Mouse (Mus musculus) macrophage (primary cell): Measurements from ENCODE around the gene Pttg1ip. TPM values are rescaled to one million over a fixed set of nuclear protein-coding genes. Genes with fewer than 3 reads are reported as not detected.

Experiments used
- H3K27ac ChIP-seq: fragments of 350-480 bp; formaldehyde crosslinking; 2 replicates; pipeline ENCODE4 v1.9.0; 2021
- H3K36me3 ChIP-seq: fragments of 350-480 bp; formaldehyde crosslinking; 2 replicates; pipeline ENCODE4 v1.9.0; 2021; ENCODE audit errors: inconsistent target
- H3K4me3 ChIP-seq: fragments of 350-480 bp; formaldehyde crosslinking; 2 replicates; pipeline ENCODE4 v1.9.0; 2021; ENCODE audit errors: inconsistent target
- H3K79me2 ChIP-seq: fragments of 350-480 bp; formaldehyde crosslinking; 2 replicates; pipeline ENCODE4 v1.9.0; 2021; ENCODE audit errors: inconsistent target
- WGBS: methylation state at CpG from one replicate; pipeline ENCODE4 v1.1.7; 2026; ENCODE audit warnings: inconsistent platforms; ENCODE audit not compliant: missing documents; 5-methylcytosine and 5-hydroxymethylcytosine counted together
- polyA plus RNA-seq: library from polyadenylated mRNA; stranded (reverse); fragments of 250-400 nt; gene quantifications from 3 replicates; pipeline ENCODE4 v1.2.4, GENCODE M21; 2018; ENCODE audit warnings: inconsistent platforms

The Pttg1ip gene
- polyA plus RNA-seq, 1 experiment from 2014 or later = 102 TPM

GRCm38 (mm10) chr10:77606855-77607254, 25.3 kb downstream of the Pttg1ip start:
- H3K27ac ChIP-seq = peak overlapping the region; percentile 76
- peak overlapping the region; percentile 70 for H3K4me3 ChIP-seq

GRCm38 (mm10) chr10:77607441-77607840, 25.9 kb downstream of the Pttg1ip start:
- Histone ChIP-seq H3K79me2 (peaks cover 59% of the 10 kb centered on the region), H3K36me3 (peaks cover 21% of the 10 kb centered on the region), H3K4me3 (peak overlapping the region; percentile 70), H3K27ac (peak overlapping the region; percentile 76)
- 22% methylated on average over 5 of the region's 5 CpGs for WGBS

More at GRCm38 (mm10) chr10:77606855-77607254, 25.3 kb downstream of the Pttg1ip start:
- 10% methylated on average over 7 of the region's 7 CpGs for WGBS
- peaks cover 53% of the 10 kb centered on the region for H3K79me2 ChIP-seq
- peaks cover 21% of the 10 kb centered on the region for H3K36me3 ChIP-seq

GRCm38 (mm10) chr10:77608589-77608988, 27.1 kb downstream of the Pttg1ip start:
- Histone ChIP-seq H3K27ac (no peak overlapping the region), H3K36me3 (peaks cover 21% of the 10 kb centered on the region), H3K79me2 (peaks cover 67% of the 10 kb centered on the region), H3K4me3 (no peak overlapping the region)
- 93% methylated on average over 8 of the region's 8 CpGs for WGBS

DNA sequence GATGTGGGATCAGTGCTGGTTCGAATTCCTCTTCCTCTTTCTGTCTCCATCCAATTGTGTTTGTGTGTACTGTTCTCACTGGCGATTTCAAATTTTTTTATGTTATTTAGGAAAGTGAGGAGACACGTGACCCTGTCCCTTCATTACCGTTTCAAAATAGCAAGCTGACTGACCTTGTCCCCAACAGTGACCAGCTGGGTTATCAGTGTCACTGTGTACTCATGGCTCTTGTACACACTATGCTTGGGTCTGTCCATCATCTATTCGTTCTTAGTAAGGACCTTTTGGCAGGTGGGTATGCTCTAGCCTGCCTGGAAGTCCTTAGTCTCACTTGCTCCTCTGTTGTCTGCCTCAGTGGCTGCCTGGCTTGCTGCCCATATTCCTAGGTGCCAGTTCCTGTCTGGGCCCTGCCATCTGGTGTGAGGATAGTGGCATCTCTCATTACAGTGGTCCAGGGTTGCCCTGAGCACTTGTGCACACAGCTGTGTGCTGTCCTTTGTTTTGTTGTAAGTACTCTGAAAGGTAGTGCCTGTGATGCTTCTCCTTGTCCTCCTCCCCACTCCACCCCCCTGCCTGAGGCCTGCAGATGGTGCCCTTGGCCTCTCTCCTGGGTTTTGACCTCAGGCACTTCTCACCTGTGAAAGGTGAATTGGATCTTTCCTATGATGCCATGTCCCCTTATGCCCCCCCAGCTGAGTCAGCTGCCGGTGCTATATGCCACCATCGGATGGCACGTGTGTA, 28.9 kb downstream of the Pttg1ip start:
- no peak overlapping the region for H3K4me3 ChIP-seq
- H3K36me3 ChIP-seq = peaks cover 21% of the 10 kb centered on the region
- WGBS = 82% methylated on average over 8 of the region's 8 CpGs
- no peak overlapping the region for H3K27ac ChIP-seq
- H3K79me2 ChIP-seq = peaks cover 79% of the 10 kb centered on the region

GRCm38 (mm10) chr10:77613409-77613808, 31.9 kb downstream of the Pttg1ip start:
- Histone ChIP-seq H3K4me3 (no peak overlapping the region), H3K36me3 (peaks cover 39% of the 10 kb centered on the region), H3K79me2 (peaks cover 63% of the 10 kb centered on the region), H3K27ac (peak overlapping the region; percentile 77)
- 54% methylated on average over 3 of the region's 3 CpGs for WGBS

DNA sequence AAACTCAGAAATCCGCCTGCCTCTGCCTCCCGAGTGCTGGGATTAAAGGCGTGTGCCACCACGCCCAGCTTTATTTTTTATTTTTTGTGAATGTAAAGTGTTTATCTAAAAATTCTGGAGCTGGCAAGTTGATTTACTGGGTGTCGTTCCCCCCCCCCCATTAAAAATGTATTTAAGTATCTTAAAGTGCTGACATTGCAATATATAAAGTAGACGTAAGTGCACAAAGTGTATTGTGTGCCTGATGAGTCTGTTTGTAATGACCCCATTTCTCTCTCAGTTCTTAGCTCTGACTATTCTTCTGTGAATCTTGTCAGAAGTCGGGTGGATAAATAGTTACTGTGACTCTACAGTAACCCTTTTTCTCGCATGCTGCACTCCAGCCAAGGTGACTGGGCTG, 34.1 kb downstream of the Pttg1ip start:
- H3K27ac ChIP-seq = no peak overlapping the region
- no peak overlapping the region for H3K4me3 ChIP-seq
- H3K36me3 ChIP-seq = peaks cover 30% of the 10 kb centered on the region
- 97% methylated on average over 7 of the region's 8 CpGs for WGBS
- peaks cover 40% of the 10 kb centered on the region for H3K79me2 ChIP-seq

DNA sequence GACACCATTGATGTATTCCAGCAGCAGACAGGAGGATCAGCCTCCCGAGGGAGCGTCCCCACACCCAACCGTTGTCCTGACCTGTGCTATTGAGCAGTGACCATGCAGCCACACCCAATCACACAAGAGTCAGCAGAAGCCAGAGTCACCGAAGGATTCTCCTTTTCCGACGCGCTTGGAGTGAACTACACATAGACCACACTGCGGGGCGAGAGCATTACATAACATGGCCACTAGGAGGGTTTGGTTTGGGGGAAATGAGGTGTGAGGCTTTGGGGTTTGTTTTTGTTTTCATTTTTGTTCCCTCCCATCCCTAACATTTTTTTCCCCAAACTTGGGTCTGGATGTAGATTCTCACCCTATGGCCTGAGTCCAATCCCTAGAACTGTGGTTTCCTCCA, 34.6 kb downstream of the Pttg1ip start:
- H3K79me2 ChIP-seq = peaks cover 35% of the 10 kb centered on the region
- peaks cover 25% of the 10 kb centered on the region for H3K36me3 ChIP-seq
- WGBS = 96% methylated on average over 9 of the region's 9 CpGs
- H3K4me3 ChIP-seq = no peak overlapping the region
- H3K27ac ChIP-seq = no peak overlapping the region

DNA sequence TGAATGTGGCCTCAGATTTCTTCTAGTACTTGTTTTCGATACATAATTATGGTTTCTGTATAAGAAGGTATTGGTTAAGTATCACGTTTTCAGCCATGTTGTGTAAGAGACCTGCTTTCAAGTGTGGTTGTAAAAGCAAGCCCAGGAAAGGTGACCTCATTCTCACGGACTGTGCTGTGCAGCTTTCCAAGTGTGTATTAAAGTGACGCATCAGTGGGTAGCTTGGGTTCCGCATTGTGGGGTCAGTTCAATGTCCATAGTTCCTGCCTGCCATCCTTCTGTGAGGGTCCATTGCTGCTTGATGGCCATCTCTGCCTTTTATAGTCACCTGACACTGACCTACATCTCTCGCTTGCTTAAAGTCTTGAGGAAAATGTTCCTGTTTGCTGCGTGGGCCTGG, 35.4 kb downstream of the Pttg1ip start:
- H3K79me2 ChIP-seq = peaks cover 28% of the 10 kb centered on the region
- no peak overlapping the region for H3K27ac ChIP-seq
- WGBS = 94% methylated on average over 5 of the region's 7 CpGs
- peaks cover 18% of the 10 kb centered on the region for H3K36me3 ChIP-seq
- no peak overlapping the region for H3K4me3 ChIP-seq

DNA sequence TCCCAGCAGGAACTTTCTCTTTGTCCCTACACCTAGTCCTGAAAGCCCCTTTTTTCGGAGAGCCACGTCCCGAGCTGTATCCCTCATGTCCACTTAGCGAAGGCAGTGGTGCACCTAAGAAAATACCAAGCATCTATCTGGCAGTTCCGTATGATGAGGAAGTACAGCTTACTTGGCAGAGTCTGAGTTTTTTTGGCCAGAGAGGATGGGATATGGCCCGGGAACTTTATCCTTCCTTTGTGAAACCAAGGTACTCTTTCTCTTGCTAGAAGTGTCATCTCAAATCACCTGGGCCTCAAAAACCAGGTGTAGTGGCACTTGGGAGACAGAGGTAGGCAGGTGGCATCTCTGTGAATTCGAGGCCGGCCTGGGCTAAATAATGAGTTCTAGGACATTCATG, 40.0 kb downstream of the Pttg1ip start:
- peaks cover 9% of the 10 kb centered on the region for H3K36me3 ChIP-seq
- H3K27ac ChIP-seq = peak overlapping the region; percentile 88
- H3K79me2 ChIP-seq = peaks cover 41% of the 10 kb centered on the region
- WGBS = 48% methylated on average over 8 of the region's 8 CpGs
- H3K4me3 ChIP-seq = peak overlapping the region; percentile 28; the same call in 1 of the 2 replicates

- H3K4me3 ChIP-seq = peak within 1 kb of the TSS; percentile 84
- 1% methylated on average over 85 of the region's 96 CpGs for WGBS
- H3K36me3 ChIP-seq = 0 out of 2 replicates have a peak, but pooled peaks cover 1% of the 10 kb centered on the region
- H3K27ac ChIP-seq = peak within 1 kb of the TSS; percentile 88
- peaks cover 49% of the 10 kb centered on the region for H3K79me2 ChIP-seq
These were observed 40.8 kb downstream of the Pttg1ip start, which contains the start of gene Ube2g2 for GRCm38 (mm10) chr10:77622055-77622988. Gene Ube2g2 (plus strand): TSS chr10:77622275.

GRCm38 (mm10) chr10:77623069-77623492, 41.6 kb downstream of the Pttg1ip start:
- peak overlapping the region; percentile 84 for H3K4me3 ChIP-seq
- 16% methylated on average over 8 of the region's 8 CpGs for WGBS
- H3K79me2 ChIP-seq = peaks cover 56% of the 10 kb centered on the region
- no peaks in the 10 kb centered on the region for H3K36me3 ChIP-seq
- peak overlapping the region; percentile 67 for H3K27ac ChIP-seq

DNA sequence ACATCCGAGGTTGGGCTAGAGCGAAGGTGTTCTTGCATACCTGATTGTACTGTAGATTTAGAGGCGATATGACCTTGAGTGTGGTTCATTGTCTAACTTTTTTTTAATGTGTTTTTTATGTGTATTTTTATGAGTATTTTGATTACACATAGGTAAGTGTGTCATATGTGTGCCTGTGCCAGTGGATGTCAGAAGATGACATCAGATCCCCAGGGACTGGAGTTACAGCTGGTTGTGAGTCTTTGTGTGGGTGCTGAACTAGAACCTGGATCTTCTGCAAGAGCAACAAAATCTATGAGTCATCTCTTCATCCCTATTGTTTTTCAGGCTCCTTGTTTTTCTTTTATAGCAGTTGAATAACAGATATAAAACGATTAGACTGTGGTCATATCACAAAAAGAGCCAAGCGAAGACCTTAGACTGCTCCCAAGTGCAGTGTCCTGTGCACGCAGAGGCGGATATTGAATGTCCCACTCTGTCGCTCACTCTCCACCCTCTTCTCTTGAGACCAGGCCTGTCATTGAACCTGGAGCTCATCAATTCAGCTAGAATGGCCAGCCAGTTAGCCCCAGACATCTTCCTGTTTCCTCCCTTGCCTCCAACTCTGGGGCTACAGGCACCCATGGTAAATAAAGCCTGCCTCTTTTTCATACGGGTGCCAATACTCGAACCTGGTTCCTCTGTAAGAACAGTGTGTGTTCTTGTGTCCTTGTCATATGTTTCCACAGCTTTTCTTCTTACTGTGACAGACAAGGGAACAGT, 42.3 kb downstream of the Pttg1ip start:
- H3K27ac ChIP-seq = peak overlapping the region; percentile 67; the same call in 1 of the 2 replicates
- no peaks in the 10 kb centered on the region for H3K36me3 ChIP-seq
- 92% methylated on average over 10 of the region's 10 CpGs for WGBS
- H3K79me2 ChIP-seq = peaks cover 64% of the 10 kb centered on the region
- H3K4me3 ChIP-seq = no peak overlapping the region

DNA sequence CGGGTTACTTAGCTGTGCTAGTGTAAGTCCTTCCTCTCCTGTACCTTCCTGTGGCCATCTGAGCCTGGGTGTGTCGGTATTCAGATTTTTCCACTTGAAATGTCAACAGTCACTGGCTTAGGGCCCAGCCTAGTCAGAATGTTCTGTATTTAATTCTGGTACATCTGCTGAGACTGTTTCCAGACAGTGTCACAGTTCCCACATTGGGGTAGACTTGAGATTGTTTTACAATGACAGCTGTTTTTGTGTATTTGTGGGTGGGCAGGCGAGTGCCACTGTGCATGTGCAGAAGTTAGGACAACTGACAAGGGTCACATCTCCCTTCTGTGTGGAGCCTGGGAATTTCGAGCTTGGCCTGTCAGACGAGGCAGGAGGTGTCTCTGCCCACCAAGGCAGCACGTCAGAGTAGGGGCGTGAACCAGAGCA, 43.1 kb downstream of the Pttg1ip start:
- no peak overlapping the region for H3K4me3 ChIP-seq
- H3K36me3 ChIP-seq = no peaks in the 10 kb centered on the region
- H3K79me2 ChIP-seq = peaks cover 71% of the 10 kb centered on the region
- WGBS = 83% methylated on average over 7 of the region's 7 CpGs
- H3K27ac ChIP-seq = no peak overlapping the region

DNA sequence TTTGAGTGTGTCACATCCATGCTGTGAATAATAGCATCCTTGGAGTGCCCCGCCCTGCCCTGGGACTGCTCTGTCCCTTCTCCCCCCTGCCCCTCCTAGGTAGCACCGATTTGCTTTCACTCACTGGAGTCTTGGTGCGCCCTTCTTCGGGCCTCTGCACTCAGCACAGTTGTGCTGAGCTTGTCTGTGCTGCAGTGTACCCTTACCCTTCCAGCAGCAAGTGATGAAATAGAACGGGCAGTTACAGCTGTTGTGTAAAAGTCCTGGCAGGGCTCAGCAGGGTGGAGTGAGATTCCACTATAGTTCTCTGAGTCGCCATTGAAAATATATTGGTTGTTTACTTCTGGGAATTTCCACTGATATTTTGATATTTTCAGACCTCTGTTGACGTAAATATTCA, 44.5 kb downstream of the Pttg1ip start:
- 0 out of 2 replicates have a peak overlapping the region, but pooled peaks have one; percentile 25 for H3K27ac ChIP-seq
- H3K79me2 ChIP-seq = peaks cover 86% of the 10 kb centered on the region
- H3K4me3 ChIP-seq = no peak overlapping the region
- WGBS = 64% methylated on average over 7 of the region's 7 CpGs
- H3K36me3 ChIP-seq = 0 out of 2 replicates have a peak, but pooled peaks cover 2% of the 10 kb centered on the region
